Mouse (Mus musculus): ENCODE results near the gene Btbd9. TPM values are rescaled to one million over a fixed set of nuclear protein-coding genes. Genes with fewer than 3 reads are reported as not detected.

Gene Btbd9
- total RNA-seq, 1 experiment, result 28.2 TPM

GRCm38 (mm10) chr17:30197280-30198030 is 378.8 kb downstream of the Btbd9 start:
- Histone ChIP-seq H3K27ac (ENCODE audit: insufficient read depth, low read depth, low read length, poor library complexity, severe bottlenecking) (no peak overlapping the region), H3K4me3 (ENCODE audit: insufficient read depth in 1 of 2, low read depth in 1 of 2, low read length in 2 of 2, poor library complexity in 1 of 2, severe bottlenecking in 1 of 2) (no peak overlapping the region), H3K9ac (ENCODE audit: insufficient read depth, low read depth, low read length, poor library complexity, severe bottlenecking) (no peak overlapping the region), H3K36me3 (ENCODE audit: control insufficient read depth, insufficient read depth, low read length, poor library complexity, severe bottlenecking) (peaks cover 7% of the 10 kb centered on the region; the same call in 1 of the 2 replicates), H3K9me3 (ENCODE audit: control insufficient read depth, insufficient read depth, low read depth, low read length) (no peaks in the 10 kb centered on the region), H3K4me1 (ENCODE audit: control insufficient read depth in 2 of 2, insufficient read depth in 2 of 2, low read length in 2 of 2, poor library complexity in 1 of 2) (peaks cover 0 to under 1% of the 10 kb centered on the region in 2 experiments; a peak in 1 of 4 replicates)
- DNase-seq (ENCODE audit: low read depth, low spot score), result no peak
- in situ Hi-C loops (cut with MboI; ENCODE audit: low sequenced_read_pairs in 2 of 2, unreplicated experiment in 2 of 2), result no loop called here
- TF ChIP-seq CHD2 (IDR thresholded peaks at IDR 0.05; ENCODE audit: low read depth, low read length), result no peak
- TF ChIP-seq MAFK (IDR thresholded peaks at IDR 0.05; ENCODE audit: insufficient read depth, low read depth, low read length), result no peak
- TF ChIP-seq ZC3H11A (IDR thresholded peaks at IDR 0.05; ENCODE audit: borderline replicate concordance, low read depth, low read length), result no peak
- no peak for TF ChIP-seq ZNF384 (IDR thresholded peaks at IDR 0.05; ENCODE audit: low read depth, low read length)
- no peak for TF ChIP-seq HCFC1 (IDR thresholded peaks at IDR 0.05; ENCODE audit: borderline replicate concordance, insufficient read depth, low read length)

DNA sequence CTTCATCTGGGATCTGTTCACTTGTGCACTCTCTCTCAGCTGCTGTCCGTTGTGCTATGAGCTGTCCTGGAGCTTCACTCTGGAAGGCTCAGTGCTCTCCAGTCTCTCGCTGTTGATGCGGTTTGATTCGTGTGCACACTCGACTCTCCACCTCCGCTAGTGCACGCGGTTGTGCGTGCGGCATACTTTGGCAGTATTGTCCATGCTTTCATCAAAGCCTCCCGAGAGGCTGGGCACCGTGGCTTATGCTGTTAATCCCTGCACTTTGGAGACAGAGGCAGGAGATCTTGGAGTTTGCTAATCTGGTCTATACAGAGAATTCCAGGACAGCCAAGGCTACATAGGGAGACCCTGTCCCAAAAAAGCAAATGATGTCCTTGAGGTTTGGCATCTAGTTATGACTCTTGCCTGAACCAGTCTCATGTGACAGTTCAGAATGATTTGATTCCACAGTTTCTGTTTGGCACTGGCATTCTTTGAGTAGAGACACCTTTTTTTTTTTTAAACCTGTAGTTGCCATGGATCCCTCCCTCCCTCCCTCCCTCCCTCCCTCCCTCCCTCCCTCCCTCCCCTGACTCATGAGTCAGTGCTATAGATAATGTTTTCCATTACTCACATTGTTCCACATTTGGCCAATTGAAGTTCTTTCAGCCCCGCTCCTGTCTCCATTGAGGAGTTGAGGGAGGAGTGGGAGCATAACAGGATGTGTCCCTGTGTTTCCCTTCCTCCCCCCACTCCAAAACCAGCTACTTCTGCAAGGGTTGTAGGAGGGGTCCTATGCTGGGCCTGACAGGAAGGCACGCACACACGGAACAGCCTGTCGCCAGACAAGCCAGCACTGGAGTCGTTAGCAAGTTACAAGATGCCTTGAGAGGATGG is 379.6 kb downstream of the Btbd9 start:
- Histone ChIP-seq H3K36me3 (ENCODE audit: control insufficient read depth, insufficient read depth, low read length, poor library complexity, severe bottlenecking) (peaks cover 7% of the 10 kb centered on the region; the same call in 1 of the 2 replicates), H3K4me1 (ENCODE audit: control insufficient read depth in 2 of 2, insufficient read depth in 2 of 2, low read length in 2 of 2, poor library complexity in 1 of 2) (no peaks in the 10 kb centered on the region; a peak in 1 of 4 replicates), H3K4me3 (ENCODE audit: insufficient read depth in 1 of 2, low read depth in 1 of 2, low read length in 2 of 2, poor library complexity in 1 of 2, severe bottlenecking in 1 of 2) (no peak overlapping the region), H3K27ac (ENCODE audit: insufficient read depth, low read depth, low read length, poor library complexity, severe bottlenecking) (no peak overlapping the region), H3K9ac (ENCODE audit: insufficient read depth, low read depth, low read length, poor library complexity, severe bottlenecking) (no peak overlapping the region), H3K9me3 (ENCODE audit: control insufficient read depth, insufficient read depth, low read depth, low read length) (no peaks in the 10 kb centered on the region)
- in situ Hi-C loops (cut with MboI; ENCODE audit: low sequenced_read_pairs in 2 of 2, unreplicated experiment in 2 of 2), result no loop called here
- TF ChIP-seq ZNF384 (IDR thresholded peaks at IDR 0.05; ENCODE audit: low read depth, low read length) (no peak), CHD2 (IDR thresholded peaks at IDR 0.05; ENCODE audit: low read depth, low read length) (no peak), ZC3H11A (IDR thresholded peaks at IDR 0.05; ENCODE audit: borderline replicate concordance, low read depth, low read length) (no peak)
- DNase-seq (ENCODE audit: low read depth, low spot score), result no peak

DNA sequence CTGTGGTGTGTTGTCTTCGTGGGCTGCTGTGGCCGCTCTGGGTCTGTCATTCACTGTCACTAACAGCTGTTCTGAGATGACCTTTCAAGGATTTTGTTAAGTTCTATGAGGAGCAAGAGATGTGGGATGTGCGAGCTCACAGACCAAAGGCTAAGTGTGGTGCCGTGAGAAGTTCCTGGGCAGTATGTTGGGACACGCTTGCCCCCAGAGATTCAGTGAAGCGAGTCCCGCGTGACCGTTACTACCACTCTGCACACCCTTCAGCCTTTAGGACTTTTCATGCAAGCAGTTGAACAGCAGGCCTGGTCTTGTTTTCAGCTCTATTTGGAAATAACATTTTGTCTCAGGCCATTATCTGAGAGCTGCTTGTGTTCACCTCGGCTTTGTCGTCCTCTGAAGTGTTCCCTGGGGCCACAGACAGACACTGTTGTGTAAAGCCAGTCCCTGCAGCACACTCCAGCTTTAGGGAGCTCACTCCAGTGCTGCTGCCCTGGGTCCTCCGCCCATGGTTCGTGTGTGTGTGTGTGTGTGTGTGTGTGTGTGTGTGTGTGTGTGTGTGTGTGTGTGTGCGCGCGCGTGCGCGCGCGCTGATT is 380.6 kb downstream of the Btbd9 start:
- TF ChIP-seq CHD2 (IDR thresholded peaks at IDR 0.05; ENCODE audit: low read depth, low read length), result no peak
- TF ChIP-seq ZC3H11A (IDR thresholded peaks at IDR 0.05; ENCODE audit: borderline replicate concordance, low read depth, low read length), result no peak
- no peak overlapping the region for H3K9ac ChIP-seq (ENCODE audit: insufficient read depth, low read depth, low read length, poor library complexity, severe bottlenecking)
- H3K4me3 ChIP-seq (ENCODE audit: insufficient read depth in 1 of 2, low read depth in 1 of 2, low read length in 2 of 2, poor library complexity in 1 of 2, severe bottlenecking in 1 of 2), result no peak overlapping the region
- DNase-seq (ENCODE audit: low read depth, low spot score), result no peak
- no peaks in the 10 kb centered on the region; a peak in 1 of 4 replicates for H3K4me1 ChIP-seq (ENCODE audit: control insufficient read depth in 2 of 2, insufficient read depth in 2 of 2, low read length in 2 of 2, poor library complexity in 1 of 2)
- no peaks in the 10 kb centered on the region for H3K9me3 ChIP-seq (ENCODE audit: control insufficient read depth, insufficient read depth, low read depth, low read length)
- no peak overlapping the region for H3K27ac ChIP-seq (ENCODE audit: insufficient read depth, low read depth, low read length, poor library complexity, severe bottlenecking)
- in situ Hi-C loops (cut with MboI; ENCODE audit: low sequenced_read_pairs in 2 of 2, unreplicated experiment in 2 of 2), result no loop called here
- peaks cover 7% of the 10 kb centered on the region; the same call in 1 of the 2 replicates for H3K36me3 ChIP-seq (ENCODE audit: control insufficient read depth, insufficient read depth, low read length, poor library complexity, severe bottlenecking)

- Histone ChIP-seq H3K9ac (ENCODE audit: insufficient read depth, low read depth, low read length, poor library complexity, severe bottlenecking) (no peak overlapping the region), H3K4me3 (ENCODE audit: insufficient read depth in 1 of 2, low read depth in 1 of 2, low read length in 2 of 2, poor library complexity in 1 of 2, severe bottlenecking in 1 of 2) (no peak overlapping the region), H3K36me3 (ENCODE audit: control insufficient read depth, insufficient read depth, low read length, poor library complexity, severe bottlenecking) (peaks cover 9% of the 10 kb centered on the region; the same call in 1 of the 2 replicates), H3K9me3 (ENCODE audit: control insufficient read depth, insufficient read depth, low read depth, low read length) (no peaks in the 10 kb centered on the region), H3K27ac (ENCODE audit: insufficient read depth, low read depth, low read length, poor library complexity, severe bottlenecking) (no peak overlapping the region), H3K4me1 (ENCODE audit: control insufficient read depth in 2 of 2, insufficient read depth in 2 of 2, low read length in 2 of 2, poor library complexity in 1 of 2) (no peaks in the 10 kb centered on the region; a peak in 1 of 4 replicates)
- in situ Hi-C loops (cut with MboI; ENCODE audit: low sequenced_read_pairs in 2 of 2, unreplicated experiment in 2 of 2), result no loop called here
- no peak for DNase-seq (ENCODE audit: low read depth, low spot score)
- TF ChIP-seq ZC3H11A (IDR thresholded peaks at IDR 0.05; ENCODE audit: borderline replicate concordance, low read depth, low read length) (no peak), HCFC1 (IDR thresholded peaks at IDR 0.05; ENCODE audit: borderline replicate concordance, insufficient read depth, low read length) (no peak), MAFK (IDR thresholded peaks at IDR 0.05; ENCODE audit: insufficient read depth, low read depth, low read length) (no peak), ZNF384 (IDR thresholded peaks at IDR 0.05; ENCODE audit: low read depth, low read length) (no peak), CHD2 (IDR thresholded peaks at IDR 0.05; ENCODE audit: low read depth, low read length) (no peak)
Measured at GRCm38 (mm10) chr17:30194629-30195445, 381.5 kb downstream of the Btbd9 start.
